Mouse (Mus musculus): ENCODE results near the gene Uck2.

- TF ChIP-seq CTCF (IDR thresholded peaks at IDR 0.05; ENCODE audit: extremely low read depth, insufficient read depth, insufficient read length, insufficient replicate concordance) (no peak), POLR2A (IDR thresholded peaks at IDR 0.05; ENCODE audit: low read depth, low read length) (no peak)
Measured at GRCm38 (mm10) chr1:167245180-167245641, 39.9 kb downstream of the Uck2 start.

Data from spleen, adult 2 months (tissue).